Mouse (Mus musculus) heart, embryonic 12.5 days (tissue): ENCODE data around the gene Actr8. TPM values are rescaled to one million over a fixed set of nuclear protein-coding genes. Genes with fewer than 3 reads are reported as not detected.

Source experiments
- ATAC-seq: fragments of 200-750 bp; cut with Nextera tagmentation; 2 replicates; pipeline ENCODE4 v1.8.0; 2017; ENCODE audit warnings: moderate TSS enrichment, moderate library complexity; ENCODE audit not compliant: insufficient number of reproducible peaks, low FRiP score
- H3K27ac ChIP-seq: fragments of 300-500 bp; sonication (generic); 2 replicates; pipeline ENCODE4 v1.5.1; 2016; ENCODE audit warnings: mild to moderate bottlenecking, moderate library complexity; ENCODE audit not compliant: poor library complexity, severe bottlenecking
- H3K27me3 ChIP-seq: fragments of 300-500 bp; sonication (generic); replicated peaks from 2 replicates; pipeline ENCODE4 v1.6.1; 2016; ENCODE audit warnings: mild to moderate bottlenecking, moderate library complexity
- H3K36me3 ChIP-seq: fragments of 300-500 bp; sonication (generic); 2 replicates; pipeline ENCODE4 v1.6.1; 2016; ENCODE audit warnings: mild to moderate bottlenecking, moderate library complexity
- H3K4me1 ChIP-seq: fragments of 300-500 bp; sonication (generic); replicated peaks from 2 replicates; pipeline ENCODE4 v1.6.1; 2016; ENCODE audit warnings: mild to moderate bottlenecking
- H3K4me2 ChIP-seq: fragments of 300-500 bp; sonication (generic); 2 replicates; pipeline ENCODE4 v1.6.1; 2016; ENCODE audit warnings: mild to moderate bottlenecking, moderate library complexity
- H3K4me3 ChIP-seq: fragments of 300-500 bp; sonication (generic); 2 replicates; pipeline ENCODE4 v1.5.1; 2016; ENCODE audit warnings: mild to moderate bottlenecking
- H3K9ac ChIP-seq: fragments of 300-500 bp; sonication (generic); 2 replicates; pipeline ENCODE4 v1.6.1; 2016; ENCODE audit warnings: mild to moderate bottlenecking, moderate library complexity
- H3K9me3 ChIP-seq: fragments of 300-500 bp; sonication (generic); replicated peaks from 2 replicates; pipeline ENCODE4 v1.6.1; 2016; ENCODE audit warnings: mild to moderate bottlenecking, moderate library complexity
- WGBS: fragments of 180-500 bp; shearing (Covaris S2); methylation state at CpG from one replicate; pipeline ENCODE4 v1.1.7; 2016; 5-methylcytosine and 5-hydroxymethylcytosine counted together
- microRNA-seq: library from miRNA; unstranded; fragments of <30 nt; microRNA quantifications from one replicate; pipeline ENCODE4, GENCODE M21; 2017
- polyA plus RNA-seq: library from polyadenylated mRNA; unstranded; fragments of >200 nt; fragmentation: Nextera tagmentation; extraction: Ambion mirVana; gene quantifications from 2 replicates; pipeline ENCODE4 v1.2.1, GENCODE M21; 2016

Gene Actr8
- polyA plus RNA-seq, 1 experiment from 2014 or later: 51.8 TPM

GRCm38 (mm10) chr14:30043356-30043940 is 65.3 kb downstream of the Actr8 start:
- H3K27ac ChIP-seq: no peak overlapping the region
- H3K36me3 ChIP-seq: peaks cover 5% of the 10 kb centered on the region; the same call in 1 of the 2 replicates
- H3K4me3 ChIP-seq: no peak overlapping the region
- no peak for ATAC-seq
- H3K4me2 ChIP-seq: no peak overlapping the region
- no peaks in the 10 kb centered on the region for H3K9me3 ChIP-seq
- H3K4me1 ChIP-seq: peaks cover 19% of the 10 kb centered on the region
- H3K9ac ChIP-seq: no peak overlapping the region
- no peaks in the 10 kb centered on the region for H3K27me3 ChIP-seq
- 89% methylated on average over 7 of the region's 7 CpGs for WGBS

GRCm38 (mm10) chr14:30045239-30045638 is 67.1 kb downstream of the Actr8 start:
- 60% methylated on average over 10 of the region's 10 CpGs for WGBS
- no peak overlapping the region for H3K4me3 ChIP-seq
- ATAC-seq: no peak
- H3K9me3 ChIP-seq: no peaks in the 10 kb centered on the region
- no peak overlapping the region for H3K9ac ChIP-seq
- H3K27me3 ChIP-seq: no peaks in the 10 kb centered on the region
- H3K4me1 ChIP-seq: peaks cover 19% of the 10 kb centered on the region
- H3K36me3 ChIP-seq: peaks cover 6% of the 10 kb centered on the region; the same call in 1 of the 2 replicates
- peak overlapping the region; percentile 16; the same call in 1 of the 2 replicates for H3K4me2 ChIP-seq
- peak overlapping the region; percentile 28 for H3K27ac ChIP-seq

GRCm38 (mm10) chr14:30045704-30046220 is 67.6 kb downstream of the Actr8 start:
- Histone ChIP-seq H3K4me3 (no peak overlapping the region), H3K4me1 (peaks cover 19% of the 10 kb centered on the region), H3K36me3 (peaks cover 6% of the 10 kb centered on the region; the same call in 1 of the 2 replicates), H3K4me2 (peak overlapping the region; percentile 17; the same call in 1 of the 2 replicates), H3K27ac (peak overlapping the region; percentile 23), H3K27me3 (no peaks in the 10 kb centered on the region), H3K9ac (no peak overlapping the region), H3K9me3 (no peaks in the 10 kb centered on the region)
- no peak for ATAC-seq
- WGBS: 55% methylated on average over 8 of the region's 8 CpGs

- WGBS: 83% methylated on average over 4 of the region's 4 CpGs
- no peak for ATAC-seq
- Histone ChIP-seq H3K4me1 (peaks cover 19% of the 10 kb centered on the region), H3K4me3 (no peak overlapping the region), H3K4me2 (no peak overlapping the region), H3K36me3 (peaks cover 6% of the 10 kb centered on the region; the same call in 1 of the 2 replicates), H3K9ac (no peak overlapping the region), H3K27ac (no peak overlapping the region), H3K9me3 (no peaks in the 10 kb centered on the region), H3K27me3 (no peaks in the 10 kb centered on the region)
These were observed 68.8 kb downstream of the Actr8 start for GRCm38 (mm10) chr14:30046976-30047375.

- WGBS: 74% methylated on average over 3 of the region's 3 CpGs
- Histone ChIP-seq H3K36me3 (peaks cover 6% of the 10 kb centered on the region; the same call in 1 of the 2 replicates), H3K9me3 (no peaks in the 10 kb centered on the region; the same call in 1 of the 2 replicates), H3K27me3 (no peaks in the 10 kb centered on the region), H3K27ac (no peak overlapping the region), H3K4me2 (no peak overlapping the region), H3K4me3 (no peak overlapping the region), H3K4me1 (peaks cover 19% of the 10 kb centered on the region), H3K9ac (no peak overlapping the region)
- ATAC-seq: no peak
These were observed 69.9 kb downstream of the Actr8 start for GRCm38 (mm10) chr14:30048049-30048448.

- H3K36me3 ChIP-seq: peaks cover 6% of the 10 kb centered on the region; the same call in 1 of the 2 replicates
- no peak for ATAC-seq
- H3K4me2 ChIP-seq: no peak overlapping the region
- H3K9me3 ChIP-seq: no peaks in the 10 kb centered on the region; the same call in 1 of the 2 replicates
- 88% methylated on average over 8 of the region's 8 CpGs for WGBS
- no peak overlapping the region for H3K4me3 ChIP-seq
- no peak overlapping the region for H3K27ac ChIP-seq
- no peak overlapping the region for H3K9ac ChIP-seq
- no peaks in the 10 kb centered on the region for H3K27me3 ChIP-seq
- H3K4me1 ChIP-seq: peaks cover 12% of the 10 kb centered on the region
These were observed 72.1 kb downstream of the Actr8 start for GRCm38 (mm10) chr14:30050280-30050679.

GRCm38 (mm10) chr14:30054922-30055321 is 76.8 kb downstream of the Actr8 start:
- H3K4me3 ChIP-seq: no peak overlapping the region
- H3K27ac ChIP-seq: no peak overlapping the region
- H3K9ac ChIP-seq: no peak overlapping the region
- peaks cover 8% of the 10 kb centered on the region; the same call in 1 of the 2 replicates for H3K4me1 ChIP-seq
- no peak for ATAC-seq
- no peak overlapping the region for H3K4me2 ChIP-seq
- 72% methylated on average over 7 of the region's 7 CpGs for WGBS
- H3K9me3 ChIP-seq: no peaks in the 10 kb centered on the region; the same call in 1 of the 2 replicates
- no peaks in the 10 kb centered on the region for H3K36me3 ChIP-seq
- no peaks in the 10 kb centered on the region for H3K27me3 ChIP-seq

Small RNA genes lying within 50 kb of the gene (microRNA-seq; reads per million reads assigned to microRNA genes)
- gene Mir6947: not detected

Other genes with a start within 250 kb of the Actr8 start
- 217 and 231 TPM in 2 replicates for gene Selenok, start 10.0 kb upstream of the Actr8 start, polyA plus RNA-seq
- gene Il17rb, start 30.6 kb downstream of the Actr8 start, polyA plus RNA-seq: 0.22 and 0.91 TPM in 2 replicates
- 0.26 and 0.45 TPM in 2 replicates for gene Chdh, start 30.7 kb downstream of the Actr8 start, polyA plus RNA-seq